Mouse (Mus musculus) limb, embryonic 10.5 days (tissue): ENCODE data around the gene Cd63. TPM values are rescaled to one million over a fixed set of nuclear protein-coding genes. Genes with fewer than 3 reads are reported as not detected.

Source experiments
- polyA plus RNA-seq: library from polyadenylated mRNA; unstranded; fragments of >200 nt; fragmentation: Nextera tagmentation; extraction: Ambion mirVana; gene quantifications from 2 replicates; pipeline ENCODE4 v1.2.1, GENCODE M21; 2016

Cd63 gene
- polyA plus RNA-seq, 1 experiment from 2014 or later = 439 TPM

Other genes with a start within 250 kb of the Cd63 start
- 11.3 and 12.5 TPM in 2 replicates for gene Suox, start 226.9 kb upstream of the Cd63 start, polyA plus RNA-seq
- gene Rab5b, start 204.7 kb upstream of the Cd63 start, polyA plus RNA-seq = 54.0 and 68.0 TPM in 2 replicates
- gene Pmel, start 196.8 kb upstream of the Cd63 start, polyA plus RNA-seq = 0.25 and 0.55 TPM in 2 replicates
- 136 and 150 TPM in 2 replicates for gene Cdk2, start 196.0 kb upstream of the Cd63 start, polyA plus RNA-seq
- gene Dgka, start 156.1 kb upstream of the Cd63 start, polyA plus RNA-seq = 3.7 and 5.0 TPM in 2 replicates
- 61.0 and 63.1 TPM in 2 replicates for gene Pym1, start 153.1 kb upstream of the Cd63 start, polyA plus RNA-seq
- gene Mmp19, start 110.1 kb upstream of the Cd63 start, polyA plus RNA-seq = 0.21 and 0.30 TPM in 2 replicates
- gene Dnajc14, start 96.9 kb upstream of the Cd63 start, polyA plus RNA-seq = 47.7 and 54.0 TPM in 2 replicates
- 14.8 and 19.8 TPM in 2 replicates for gene Tmem198b, start 96.6 kb upstream of the Cd63 start, polyA plus RNA-seq
- gene Sarnp, start 83.7 kb upstream of the Cd63 start, polyA plus RNA-seq = 245 and 250 TPM in 2 replicates
- gene Ormdl2, start 79.3 kb upstream of the Cd63 start, polyA plus RNA-seq = 52.9 and 62.9 TPM in 2 replicates
- gene Gdf11, start 9.3 kb upstream of the Cd63 start, polyA plus RNA-seq = 16.2 TPM in 2 replicates
- 9.2 and 10.2 TPM in 2 replicates for gene Rdh5, start 21.9 kb downstream of the Cd63 start, polyA plus RNA-seq
- gene Bloc1s1, start 23.0 kb downstream of the Cd63 start, polyA plus RNA-seq = 168 and 182 TPM in 2 replicates
- 0.15 and 0.24 TPM in 2 replicates for gene Itga7, start 32.8 kb downstream of the Cd63 start, polyA plus RNA-seq
- gene Mettl7b, start 60.0 kb downstream of the Cd63 start, polyA plus RNA-seq = 0.11 TPM in 1 of 2 replicates, not detected in the other
- gene Olfr9, start 88.4 kb downstream of the Cd63 start, polyA plus RNA-seq = not detected in 2 replicates
- gene Olfr763, start 109.8 kb downstream of the Cd63 start, polyA plus RNA-seq = not detected in 2 replicates
- gene Olfr764-ps1, start 138.9 kb downstream of the Cd63 start, polyA plus RNA-seq = not detected in 2 replicates
- gene Olfr765, start 149.0 kb downstream of the Cd63 start, polyA plus RNA-seq = not detected in 2 replicates
- gene Olfr766-ps1, start 168.0 kb downstream of the Cd63 start, polyA plus RNA-seq = not detected in 2 replicates
- not detected in 2 replicates for gene Olfr767, start 181.9 kb downstream of the Cd63 start, polyA plus RNA-seq
- gene Olfr768, start 198.4 kb downstream of the Cd63 start, polyA plus RNA-seq = not detected in 2 replicates
- gene Olfr769, start 216.9 kb downstream of the Cd63 start, polyA plus RNA-seq = not detected in 2 replicates
- gene Olfr770, start 238.0 kb downstream of the Cd63 start, polyA plus RNA-seq = not detected in 2 replicates